Mouse (Mus musculus) embryonic facial prominence, embryonic 12.5 days (tissue): ENCODE measurements at regions not wholly inside any gene's neighbourhood (a gene's known extent, or its start where the extent isn't known, plus 50 kb on each side); places are given as distances from the start of the nearest gene placed in this dataset.

ENCODE experiments used
- ATAC-seq: fragments of 200-750 bp; cut with Nextera tagmentation; 2 replicates; pipeline ENCODE4 v1.8.0; 2017; ENCODE audit not compliant: insufficient number of reproducible peaks, insufficient read depth, low FRiP score, low TSS enrichment
- H3K27ac ChIP-seq: fragments of 300-500 bp; sonication (generic); 2 replicates; pipeline ENCODE4 v1.5.1; 2016; ENCODE audit warnings: mild to moderate bottlenecking
- H3K27me3 ChIP-seq: fragments of 300-500 bp; sonication (generic); 2 replicates; pipeline ENCODE4 v1.6.1; 2016; ENCODE audit warnings: mild to moderate bottlenecking, moderate library complexity
- H3K36me3 ChIP-seq: fragments of 300-500 bp; sonication (generic); 2 replicates; pipeline ENCODE4 v1.6.1; 2016; ENCODE audit warnings: mild to moderate bottlenecking
- H3K4me1 ChIP-seq: fragments of 300-500 bp; sonication (generic); 2 replicates; pipeline ENCODE4 v1.6.1; 2016
- H3K4me2 ChIP-seq: fragments of 300-500 bp; sonication (generic); replicated peaks from 2 replicates; pipeline ENCODE4 v1.6.1; 2016; ENCODE audit warnings: mild to moderate bottlenecking, moderate library complexity
- H3K4me3 ChIP-seq: fragments of 300-500 bp; sonication (generic); 2 replicates; pipeline ENCODE4 v1.5.1; 2016; ENCODE audit warnings: mild to moderate bottlenecking
- H3K9ac ChIP-seq: fragments of 300-500 bp; sonication (generic); 2 replicates; pipeline ENCODE4 v1.6.1; 2016; ENCODE audit warnings: mild to moderate bottlenecking, moderate library complexity
- H3K9me3 ChIP-seq: fragments of 300-500 bp; sonication (generic); 2 replicates; pipeline ENCODE4 v1.6.1; 2016; ENCODE audit warnings: mild to moderate bottlenecking, moderate library complexity
- WGBS: fragments of 180-500 bp; shearing (Covaris S2); methylation state at CpG from one replicate; pipeline ENCODE4 v1.1.7; 2016; 5-methylcytosine and 5-hydroxymethylcytosine counted together

- ATAC-seq: no peak
- WGBS: 92% methylated on average over 1 of the region's 1 CpGs
Observed at GRCm38 (mm10) chr1:80030635-80031034, 169.7 kb upstream of the Serpine2 start.

DNA sequence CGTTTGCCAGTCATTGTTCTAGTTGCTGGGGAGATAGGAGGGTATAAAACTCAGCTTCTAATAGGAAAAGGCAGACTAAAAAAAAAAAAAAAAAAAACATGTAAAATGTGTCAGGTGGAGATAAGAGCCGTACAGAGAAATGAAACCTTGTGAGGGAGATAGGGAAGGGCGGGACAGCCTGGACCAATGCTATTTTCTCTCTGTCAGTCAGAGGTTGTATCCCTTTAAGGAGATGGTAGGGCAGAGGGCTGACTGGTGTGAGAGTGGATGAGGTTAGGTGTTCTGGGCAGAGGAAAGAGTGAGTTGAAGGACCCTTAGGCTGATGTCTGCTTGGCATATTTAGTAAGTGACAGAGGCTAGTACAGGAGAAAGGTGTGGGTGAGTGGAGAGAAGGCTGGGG lies 169.2 kb upstream of the Serpine2 start:
- peak; percentile 28; the same call in 1 of the 2 replicates for ATAC-seq
- H3K27me3 ChIP-seq: no peaks in the 10 kb centered on the region
- H3K9me3 ChIP-seq: no peaks in the 10 kb centered on the region
- H3K27ac ChIP-seq: no peak overlapping the region
- H3K4me1 ChIP-seq: peaks cover 18% of the 10 kb centered on the region; the same call in 1 of the 2 replicates
- no peak overlapping the region for H3K9ac ChIP-seq
- 89% methylated on average over 3 of the region's 3 CpGs for WGBS
- H3K4me3 ChIP-seq: no peak overlapping the region
- H3K36me3 ChIP-seq: no peaks in the 10 kb centered on the region
- H3K4me2 ChIP-seq: no peak overlapping the region

More at GRCm38 (mm10) chr1:80030635-80031034, 169.7 kb upstream of the Serpine2 start:
- Histone ChIP-seq H3K4me3 (no peak overlapping the region), H3K27ac (no peak overlapping the region), H3K9me3 (no peaks in the 10 kb centered on the region), H3K9ac (no peak overlapping the region), H3K36me3 (no peaks in the 10 kb centered on the region), H3K4me2 (no peak overlapping the region), H3K27me3 (no peaks in the 10 kb centered on the region), H3K4me1 (peaks cover 18% of the 10 kb centered on the region; the same call in 1 of the 2 replicates)

DNA sequence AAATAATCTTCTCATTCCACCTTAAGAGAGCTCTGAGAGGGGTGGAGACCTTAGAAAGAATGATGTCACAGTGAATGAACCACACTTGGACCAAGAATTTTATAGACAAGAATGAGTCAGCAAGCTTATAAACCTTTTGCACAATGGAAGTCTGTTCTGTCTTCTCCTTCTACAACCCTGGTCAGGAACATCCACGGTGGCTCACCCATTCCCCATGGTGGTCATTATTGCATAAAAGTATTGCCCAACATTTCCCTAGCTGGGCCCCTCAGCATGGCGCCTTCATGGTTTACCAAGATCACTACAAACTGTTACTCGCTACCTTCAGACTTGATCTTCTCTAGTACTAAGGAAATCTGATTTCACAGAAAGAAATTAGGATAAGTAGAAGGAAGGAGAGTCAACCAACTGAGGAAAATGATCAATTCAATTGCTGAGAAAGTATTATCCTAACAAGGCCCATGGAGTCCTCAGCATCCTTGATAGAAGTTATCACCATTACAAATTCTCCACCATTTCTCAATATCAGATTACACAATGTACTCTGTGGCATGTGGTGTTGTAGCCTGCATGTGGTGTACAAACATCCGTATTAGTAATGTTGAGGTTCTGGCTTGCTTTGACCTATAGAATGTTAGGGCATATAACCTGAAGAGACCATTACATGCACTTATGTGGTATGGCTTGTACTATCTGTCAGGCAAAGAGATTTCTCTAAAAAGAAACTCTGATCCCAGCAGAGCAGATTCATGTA lies 165.1 kb upstream of the Serpine2 start:
- Histone ChIP-seq H3K9me3 (no peaks in the 10 kb centered on the region), H3K9ac (no peak overlapping the region), H3K36me3 (no peaks in the 10 kb centered on the region), H3K4me1 (no peaks in the 10 kb centered on the region), H3K27me3 (no peaks in the 10 kb centered on the region), H3K27ac (no peak overlapping the region), H3K4me2 (no peak overlapping the region), H3K4me3 (no peak overlapping the region)
- WGBS: 85% methylated on average over 4 of the region's 4 CpGs
- ATAC-seq: no peak

DNA sequence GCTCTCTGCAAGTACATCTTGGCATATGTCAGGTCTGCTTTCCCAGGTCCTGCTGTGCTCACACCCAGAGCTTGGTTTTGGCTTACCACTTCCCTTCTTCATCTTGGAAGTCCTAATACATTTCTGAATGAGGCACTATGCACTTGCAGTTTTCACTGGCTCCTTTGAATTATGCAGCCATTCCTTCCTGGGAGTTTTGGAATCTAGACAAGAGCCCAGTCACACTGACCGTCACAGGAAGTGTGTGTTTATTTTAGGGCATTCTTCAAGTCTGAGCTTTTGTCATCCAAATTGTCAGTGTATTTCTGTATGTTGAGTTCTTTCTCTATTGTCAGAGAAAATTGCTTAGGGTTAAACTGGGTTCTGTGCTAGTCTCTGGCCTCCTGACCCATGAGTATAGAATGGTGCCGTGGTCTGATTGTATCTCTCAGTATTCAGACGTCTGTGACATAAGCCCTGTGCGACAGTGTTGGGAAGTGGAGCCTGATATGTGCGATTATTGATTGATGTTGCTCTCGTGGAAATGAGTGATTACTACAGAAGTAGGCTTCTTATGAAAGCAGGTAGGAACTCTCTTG lies 162.6 kb upstream of the Serpine2 start:
- Histone ChIP-seq H3K27me3 (no peaks in the 10 kb centered on the region), H3K27ac (no peak overlapping the region), H3K4me1 (no peaks in the 10 kb centered on the region), H3K9me3 (no peaks in the 10 kb centered on the region), H3K9ac (no peak overlapping the region), H3K4me3 (no peak overlapping the region), H3K4me2 (no peak overlapping the region), H3K36me3 (no peaks in the 10 kb centered on the region)
- 58% methylated on average over 6 of the region's 6 CpGs for WGBS
- no peak for ATAC-seq

DNA sequence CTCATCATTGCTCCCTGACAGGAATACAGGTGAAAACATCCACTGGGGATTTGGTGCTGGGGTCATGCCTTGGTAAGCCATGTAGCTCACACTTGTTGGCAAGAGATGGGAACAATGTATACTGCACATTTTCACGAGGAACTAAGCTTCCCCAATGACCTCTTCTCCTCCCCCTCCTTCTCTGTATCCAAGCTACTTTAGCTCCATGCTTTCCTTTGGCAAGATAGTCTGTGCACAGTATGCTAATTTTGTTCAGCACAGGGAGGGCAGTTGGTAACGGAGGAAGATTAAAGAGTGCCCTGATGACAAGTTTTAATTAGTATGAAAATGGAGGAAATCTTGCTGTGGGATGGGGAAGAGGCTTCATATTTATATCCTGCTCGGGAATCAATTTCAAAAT lies 160.9 kb upstream of the Serpine2 start:
- no peak overlapping the region for H3K27ac ChIP-seq
- ATAC-seq: no peak
- H3K27me3 ChIP-seq: no peaks in the 10 kb centered on the region
- H3K4me1 ChIP-seq: no peaks in the 10 kb centered on the region
- H3K4me3 ChIP-seq: no peak overlapping the region
- no peak overlapping the region for H3K9ac ChIP-seq
- H3K4me2 ChIP-seq: no peak overlapping the region
- WGBS: 62% methylated on average over 3 of the region's 3 CpGs
- no peaks in the 10 kb centered on the region for H3K36me3 ChIP-seq
- no peaks in the 10 kb centered on the region for H3K9me3 ChIP-seq

GRCm38 (mm10) chr1:80018391-80019065 lies 157.5 kb upstream of the Serpine2 start:
- 0 out of 2 replicates have a peak, but pooled peaks cover 2% of the 10 kb centered on the region for H3K4me1 ChIP-seq
- ATAC-seq: no peak
- no peaks in the 10 kb centered on the region for H3K27me3 ChIP-seq
- no peak overlapping the region for H3K27ac ChIP-seq
- H3K4me2 ChIP-seq: no peak overlapping the region
- H3K9ac ChIP-seq: no peak overlapping the region
- no peak overlapping the region for H3K4me3 ChIP-seq
- H3K36me3 ChIP-seq: no peaks in the 10 kb centered on the region
- WGBS: 63% methylated on average over 11 of the region's 11 CpGs
- no peaks in the 10 kb centered on the region for H3K9me3 ChIP-seq

- H3K27me3 ChIP-seq: no peaks in the 10 kb centered on the region
- H3K27ac ChIP-seq: peak overlapping the region; percentile 66; the same call in 1 of the 2 replicates
- no peaks in the 10 kb centered on the region for H3K36me3 ChIP-seq
- 0 out of 2 replicates have a peak, but pooled peaks cover 2% of the 10 kb centered on the region for H3K4me1 ChIP-seq
- ATAC-seq: no peak
- 80% methylated on average over 5 of the region's 5 CpGs for WGBS
- H3K9ac ChIP-seq: no peak overlapping the region
- H3K9me3 ChIP-seq: no peaks in the 10 kb centered on the region
- H3K4me2 ChIP-seq: no peak overlapping the region
- H3K4me3 ChIP-seq: no peak overlapping the region
Observed at GRCm38 (mm10) chr1:80015474-80015873, 154.5 kb upstream of the Serpine2 start.

- 36% methylated on average over 2 of the region's 2 CpGs for WGBS
- no peaks in the 10 kb centered on the region for H3K27me3 ChIP-seq
- H3K4me3 ChIP-seq: no peak overlapping the region
- H3K4me2 ChIP-seq: no peak overlapping the region
- no peak overlapping the region for H3K9ac ChIP-seq
- H3K9me3 ChIP-seq: no peaks in the 10 kb centered on the region
- no peaks in the 10 kb centered on the region for H3K36me3 ChIP-seq
- 0 out of 2 replicates have a peak, but pooled peaks cover 2% of the 10 kb centered on the region for H3K4me1 ChIP-seq
- no peak for ATAC-seq
- H3K27ac ChIP-seq: peak overlapping the region; percentile 66; the same call in 1 of the 2 replicates
Observed at GRCm38 (mm10) chr1:80014586-80014985, 153.6 kb upstream of the Serpine2 start.

GRCm38 (mm10) chr1:80010724-80011123 lies 149.7 kb upstream of the Serpine2 start:
- 0 out of 2 replicates have a peak, but pooled peaks cover 2% of the 10 kb centered on the region for H3K4me1 ChIP-seq
- 40% methylated on average over 4 of the region's 4 CpGs for WGBS
- no peak overlapping the region for H3K27ac ChIP-seq
- ATAC-seq: no peak
- H3K27me3 ChIP-seq: no peaks in the 10 kb centered on the region
- H3K9me3 ChIP-seq: no peaks in the 10 kb centered on the region
- H3K4me3 ChIP-seq: no peak overlapping the region
- H3K9ac ChIP-seq: no peak overlapping the region
- no peaks in the 10 kb centered on the region for H3K36me3 ChIP-seq
- H3K4me2 ChIP-seq: no peak overlapping the region

GRCm38 (mm10) chr1:79999081-79999480 lies 138.1 kb upstream of the Serpine2 start:
- H3K27me3 ChIP-seq: no peaks in the 10 kb centered on the region
- peaks cover 13% of the 10 kb centered on the region for H3K4me1 ChIP-seq
- no peak overlapping the region for H3K4me3 ChIP-seq
- ATAC-seq: no peak
- no peak overlapping the region for H3K27ac ChIP-seq
- no peak overlapping the region for H3K4me2 ChIP-seq
- no peaks in the 10 kb centered on the region for H3K36me3 ChIP-seq
- WGBS: 77% methylated on average over 11 of the region's 11 CpGs
- H3K9me3 ChIP-seq: 0 out of 2 replicates have a peak, but pooled peaks cover 3% of the 10 kb centered on the region
- H3K9ac ChIP-seq: no peak overlapping the region

DNA sequence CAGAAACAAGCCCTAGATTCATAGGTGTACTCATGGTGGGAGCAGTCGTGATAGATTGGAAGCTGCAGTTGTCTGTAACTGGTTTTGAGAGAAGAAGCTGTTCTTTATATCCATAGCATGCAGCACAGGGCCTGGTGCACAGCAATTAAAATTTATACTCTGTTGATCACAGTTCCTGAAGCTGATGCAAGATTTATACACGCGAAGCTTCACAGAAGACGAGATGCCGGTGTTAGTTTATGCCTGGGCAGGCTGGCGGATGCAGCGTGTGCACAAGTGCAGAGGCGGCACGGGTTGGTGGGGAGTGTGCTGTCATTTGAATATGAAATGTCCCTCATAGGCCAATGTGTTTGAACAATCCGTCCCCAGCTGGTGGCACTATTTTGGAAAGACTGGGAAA lies 136.9 kb upstream of the Serpine2 start:
- no peak overlapping the region for H3K4me2 ChIP-seq
- H3K27ac ChIP-seq: no peak overlapping the region
- no peak for ATAC-seq
- no peaks in the 10 kb centered on the region for H3K27me3 ChIP-seq
- peaks cover 13% of the 10 kb centered on the region for H3K4me1 ChIP-seq
- 92% methylated on average over 10 of the region's 10 CpGs for WGBS
- H3K36me3 ChIP-seq: no peaks in the 10 kb centered on the region
- 0 out of 2 replicates have a peak, but pooled peaks cover 3% of the 10 kb centered on the region for H3K9me3 ChIP-seq
- no peak overlapping the region for H3K9ac ChIP-seq
- no peak overlapping the region for H3K4me3 ChIP-seq
